Mouse (Mus musculus): ENCODE results near the gene Cryl1. TPM values are rescaled to one million over a fixed set of nuclear protein-coding genes. Genes with fewer than 3 reads are reported as not detected.

Cryl1 gene
- total and polyA plus RNA-seq, 2 experiments: 33.0 to 34.9 TPM

DNA sequence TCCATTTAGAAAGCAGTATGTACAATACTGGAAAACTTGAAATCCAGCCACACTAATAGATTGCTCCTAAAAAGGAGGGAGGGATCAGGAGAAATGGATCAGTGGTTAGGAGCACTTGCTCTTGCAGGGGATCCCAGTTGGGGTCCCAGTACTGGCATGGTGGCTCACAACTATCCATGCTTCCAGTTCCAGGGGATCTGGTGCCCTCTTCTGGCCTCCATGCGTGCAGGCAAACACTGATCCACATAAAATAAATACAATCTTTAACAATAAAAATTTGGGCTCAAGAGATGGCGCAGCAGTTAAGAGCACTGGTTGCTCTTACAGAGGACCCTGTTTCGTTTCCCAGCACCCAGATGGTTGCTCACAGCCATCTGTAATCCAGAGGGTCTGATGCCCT, 52.2 kb downstream of the Cryl1 start:
- no peak overlapping the region for H3K27ac ChIP-seq (replicated peaks; ENCODE audit: insufficient read depth, low read depth, low read length)
- 93% methylated on average over 3 of the region's 3 CpGs for WGBS
- H3K4me3 ChIP-seq (ENCODE audit: insufficient read depth, low read depth, low read length): no peak overlapping the region
- H3K79me2 ChIP-seq (ENCODE audit: control insufficient read depth, insufficient read depth, low read length): no peaks in the 10 kb centered on the region
- H3K27me3 ChIP-seq (ENCODE audit: control insufficient read depth, insufficient read depth, low read length): no peaks in the 10 kb centered on the region
- TF ChIP-seq CTCF (IDR thresholded peaks at IDR 0.05; ENCODE audit: low read depth, low read length) (peak; percentile 40), POLR2A (IDR thresholded peaks at IDR 0.05; ENCODE audit: extremely low read depth, insufficient read depth, low read length) (no peak)
- H3K36me3 ChIP-seq (ENCODE audit: control insufficient read depth, insufficient read depth, low read length): no peaks in the 10 kb centered on the region
- H3K9ac ChIP-seq (ENCODE audit: low read depth, low read length): no peak overlapping the region
- no peak for DNase-seq (ENCODE audit: extremely low read depth, low read depth, low spot score)
- no peaks in the 10 kb centered on the region for H3K4me1 ChIP-seq (ENCODE audit: control insufficient read depth, insufficient read depth, low read length)

DNA sequence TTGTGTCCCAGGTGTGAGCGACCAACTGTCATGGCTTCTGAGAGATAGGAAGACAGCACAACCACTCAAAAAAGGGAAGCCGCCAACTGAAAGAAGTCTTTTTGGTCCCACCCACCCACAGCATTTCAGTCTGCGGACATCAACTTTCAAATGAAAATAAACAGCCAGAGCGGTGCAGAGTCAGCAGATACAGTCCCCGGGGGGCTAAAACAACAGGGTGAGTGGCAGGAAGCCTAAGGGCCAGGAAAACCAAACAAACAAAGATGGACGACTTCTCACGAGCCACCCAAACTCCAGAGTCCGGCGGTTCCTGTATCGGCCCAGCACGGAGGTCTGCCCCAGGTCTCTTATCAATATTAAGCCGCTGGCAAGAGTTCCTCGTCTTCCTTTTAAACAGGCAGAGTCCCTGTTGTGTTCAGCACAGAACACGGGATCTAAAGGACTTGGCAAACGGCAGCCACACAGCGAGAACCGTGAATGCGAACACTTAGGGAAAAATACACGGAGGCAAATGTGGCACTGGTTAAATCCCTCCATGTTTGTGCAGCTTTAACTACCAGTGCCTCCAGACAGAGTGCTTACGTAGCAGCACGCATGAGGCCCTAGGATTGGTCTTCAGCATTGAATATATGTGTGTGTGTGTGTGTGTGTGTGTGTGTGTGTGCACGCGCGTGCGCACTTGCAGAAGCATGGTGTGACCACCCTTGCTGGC, 53.4 kb downstream of the Cryl1 start:
- no peak for TF ChIP-seq CTCF (IDR thresholded peaks at IDR 0.05; ENCODE audit: low read depth, low read length)
- TF ChIP-seq POLR2A (IDR thresholded peaks at IDR 0.05; ENCODE audit: extremely low read depth, insufficient read depth, low read length): no peak
- H3K4me3 ChIP-seq (ENCODE audit: insufficient read depth, low read depth, low read length): no peak overlapping the region
- peak overlapping the region; percentile 38 for H3K27ac ChIP-seq (replicated peaks; ENCODE audit: insufficient read depth, low read depth, low read length)
- H3K9ac ChIP-seq (ENCODE audit: low read depth, low read length): no peak overlapping the region
- H3K79me2 ChIP-seq (ENCODE audit: control insufficient read depth, insufficient read depth, low read length): no peaks in the 10 kb centered on the region
- no peaks in the 10 kb centered on the region for H3K27me3 ChIP-seq (ENCODE audit: control insufficient read depth, insufficient read depth, low read length)
- no peaks in the 10 kb centered on the region for H3K36me3 ChIP-seq (ENCODE audit: control insufficient read depth, insufficient read depth, low read length)
- WGBS: 55% methylated on average over 25 of the region's 25 CpGs
- H3K4me1 ChIP-seq (ENCODE audit: control insufficient read depth, insufficient read depth, low read length): no peaks in the 10 kb centered on the region
- DNase-seq (ENCODE audit: extremely low read depth, low read depth, low spot score): no peak

DNA sequence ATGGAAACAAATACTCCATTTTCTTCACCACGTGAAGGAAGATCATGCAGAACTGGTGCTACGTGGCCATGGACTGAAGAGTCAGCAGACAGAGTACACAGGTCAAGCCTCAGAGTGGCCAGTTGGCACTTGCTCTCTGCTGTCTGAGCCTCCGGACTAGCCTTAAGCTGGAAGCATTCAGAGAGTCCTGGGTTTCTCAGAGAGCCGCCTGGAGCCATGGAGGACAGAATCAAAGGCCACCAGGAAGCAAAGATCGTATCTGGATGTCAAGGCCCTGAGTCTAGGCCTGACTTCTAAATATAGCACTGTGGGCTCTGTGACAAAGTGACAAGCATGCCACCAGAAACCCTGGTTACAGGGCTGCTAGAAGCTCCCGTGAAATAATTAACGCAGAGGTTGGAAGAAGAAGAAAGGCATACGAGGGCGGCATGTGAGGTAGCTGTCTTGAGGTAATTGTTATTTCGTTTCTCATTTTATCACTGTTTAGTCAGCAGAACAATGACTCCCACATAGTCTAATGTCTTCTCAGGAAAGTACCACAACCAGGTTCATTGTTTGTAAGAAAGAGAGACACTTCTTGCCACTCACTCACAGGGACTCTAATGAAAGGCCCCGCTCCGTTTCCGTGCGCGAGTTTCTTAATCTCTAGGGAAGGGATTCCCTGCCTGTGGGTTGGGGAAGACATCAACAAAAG, 55.1 kb downstream of the Cryl1 start:
- no peak for TF ChIP-seq POLR2A (IDR thresholded peaks at IDR 0.05; ENCODE audit: extremely low read depth, insufficient read depth, low read length)
- no peak for TF ChIP-seq CTCF (IDR thresholded peaks at IDR 0.05; ENCODE audit: low read depth, low read length)
- H3K9ac ChIP-seq (ENCODE audit: low read depth, low read length): no peak overlapping the region
- no peaks in the 10 kb centered on the region for H3K79me2 ChIP-seq (ENCODE audit: control insufficient read depth, insufficient read depth, low read length)
- no peaks in the 10 kb centered on the region for H3K27me3 ChIP-seq (ENCODE audit: control insufficient read depth, insufficient read depth, low read length)
- no peaks in the 10 kb centered on the region for H3K4me1 ChIP-seq (ENCODE audit: control insufficient read depth, insufficient read depth, low read length)
- DNase-seq (ENCODE audit: extremely low read depth, low read depth, low spot score): peak; percentile 64
- no peaks in the 10 kb centered on the region for H3K36me3 ChIP-seq (ENCODE audit: control insufficient read depth, insufficient read depth, low read length)
- H3K4me3 ChIP-seq (ENCODE audit: insufficient read depth, low read depth, low read length): no peak overlapping the region
- H3K27ac ChIP-seq (replicated peaks; ENCODE audit: insufficient read depth, low read depth, low read length): no peak overlapping the region
- WGBS: 78% methylated on average over 15 of the region's 15 CpGs

DNA sequence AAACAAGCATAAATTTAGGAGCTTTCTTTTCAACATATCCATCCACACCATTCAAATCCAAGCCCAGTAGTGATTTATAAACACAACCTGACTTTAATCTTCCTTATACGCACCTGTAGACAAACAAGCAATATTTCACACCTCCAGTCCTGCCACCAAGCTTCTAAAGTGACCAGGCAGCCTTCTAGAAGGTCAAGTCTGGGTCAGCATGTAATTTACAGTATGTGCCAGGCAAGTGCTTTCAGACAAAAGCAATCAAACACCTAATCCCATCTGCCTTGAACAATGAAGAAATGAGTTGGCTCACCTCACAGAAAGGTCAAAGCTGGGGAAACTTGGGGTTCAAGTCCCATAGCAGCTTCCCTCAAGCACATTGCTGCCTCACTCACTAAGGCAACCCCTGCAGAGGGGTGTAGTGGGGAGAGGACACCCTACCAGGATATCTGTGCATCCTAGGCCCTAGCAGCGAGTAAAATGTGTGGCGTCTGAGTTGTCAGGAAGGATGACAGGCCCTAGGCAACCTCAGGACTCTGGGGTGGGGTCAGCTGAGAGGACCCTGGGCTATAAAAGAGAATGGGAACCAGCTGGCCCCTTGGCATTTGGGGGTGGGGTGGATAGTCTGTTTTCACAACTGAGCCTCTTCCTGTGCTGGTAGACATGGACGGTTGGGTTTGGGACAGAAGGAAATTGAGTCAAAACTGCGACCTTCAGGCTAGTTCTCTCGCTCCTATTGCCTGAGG, 55.8 kb downstream of the Cryl1 start:
- H3K27ac ChIP-seq (replicated peaks; ENCODE audit: insufficient read depth, low read depth, low read length): no peak overlapping the region
- H3K4me1 ChIP-seq (ENCODE audit: control insufficient read depth, insufficient read depth, low read length): no peaks in the 10 kb centered on the region
- TF ChIP-seq CTCF (IDR thresholded peaks at IDR 0.05; ENCODE audit: low read depth, low read length) (no peak), POLR2A (IDR thresholded peaks at IDR 0.05; ENCODE audit: extremely low read depth, insufficient read depth, low read length) (no peak)
- H3K27me3 ChIP-seq (ENCODE audit: control insufficient read depth, insufficient read depth, low read length): no peaks in the 10 kb centered on the region
- no peak overlapping the region for H3K9ac ChIP-seq (ENCODE audit: low read depth, low read length)
- peak; percentile 12 for DNase-seq (ENCODE audit: extremely low read depth, low read depth, low spot score)
- no peak overlapping the region for H3K4me3 ChIP-seq (ENCODE audit: insufficient read depth, low read depth, low read length)
- no peaks in the 10 kb centered on the region for H3K36me3 ChIP-seq (ENCODE audit: control insufficient read depth, insufficient read depth, low read length)
- no peaks in the 10 kb centered on the region for H3K79me2 ChIP-seq (ENCODE audit: control insufficient read depth, insufficient read depth, low read length)
- 92% methylated on average over 6 of the region's 6 CpGs for WGBS

DNA sequence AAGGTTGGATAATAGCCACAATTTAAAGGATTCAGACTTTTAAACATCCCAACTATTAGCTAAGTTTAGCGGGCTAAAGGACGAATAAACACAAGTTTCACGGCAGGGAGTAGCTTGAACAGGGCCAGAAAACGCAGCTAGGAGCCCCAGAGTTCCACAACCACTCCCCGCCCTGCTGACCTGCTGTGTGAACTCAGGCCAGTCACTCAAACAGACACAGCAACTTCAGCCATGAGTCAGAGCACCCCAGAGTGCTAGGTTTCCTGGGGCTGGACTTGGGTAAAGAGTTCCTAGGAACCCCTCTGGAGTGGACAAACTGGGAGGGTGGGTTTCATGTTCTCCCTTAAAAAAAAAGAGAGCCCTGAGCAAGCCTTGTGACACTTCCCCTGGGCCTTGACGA, 59.7 kb downstream of the Cryl1 start:
- Histone ChIP-seq H3K4me3 (ENCODE audit: insufficient read depth, low read depth, low read length) (no peak overlapping the region), H3K27me3 (ENCODE audit: control insufficient read depth, insufficient read depth, low read length) (no peaks in the 10 kb centered on the region), H3K79me2 (ENCODE audit: control insufficient read depth, insufficient read depth, low read length) (no peaks in the 10 kb centered on the region), H3K9ac (ENCODE audit: low read depth, low read length) (no peak overlapping the region), H3K36me3 (ENCODE audit: control insufficient read depth, insufficient read depth, low read length) (no peaks in the 10 kb centered on the region), H3K4me1 (ENCODE audit: control insufficient read depth, insufficient read depth, low read length) (no peaks in the 10 kb centered on the region), H3K27ac (replicated peaks; ENCODE audit: insufficient read depth, low read depth, low read length) (no peak overlapping the region)
- no peak for DNase-seq (ENCODE audit: extremely low read depth, low read depth, low spot score)
- WGBS: 51% methylated on average over 6 of the region's 6 CpGs
- no peak for TF ChIP-seq CTCF (IDR thresholded peaks at IDR 0.05; ENCODE audit: low read depth, low read length)
- no peak for TF ChIP-seq POLR2A (IDR thresholded peaks at IDR 0.05; ENCODE audit: extremely low read depth, insufficient read depth, low read length)
